Mouse (Mus musculus) liver, adult 2 months (tissue): ENCODE results near the gene Ginm1.

Source experiments
- CTCF ChIP-seq: fragments of 200-500 bp; IDR thresholded peaks from 2 replicates; pipeline ENCODE4 v1.5.1; 2011; ENCODE audit warnings: low read depth, low read length, control low read depth
- POLR2A ChIP-seq: fragments of 200-500 bp; IDR thresholded peaks from 2 replicates; pipeline ENCODE4 v1.6.1; 2011; ENCODE audit warnings: low read length, control low read depth; ENCODE audit not compliant: insufficient read depth; ENCODE audit errors: extremely low read depth

- TF ChIP-seq POLR2A = no peak
- no peak for TF ChIP-seq CTCF
Observed at GRCm38 (mm10) chr10:7792254-7792750, 322 bp downstream of the Ginm1 start.
